Mouse (Mus musculus) natural killer cell, adult 2 months (primary cell): ENCODE measurements around the gene Ubald1.

Source experiments
- DNase-seq, 2 experiments: peaks; one replicate each; pipeline ENCODE4 v3.0.0; 2022; ENCODE audit warnings: low spot score in 2 of 2

Ubald1 gene

DNA sequence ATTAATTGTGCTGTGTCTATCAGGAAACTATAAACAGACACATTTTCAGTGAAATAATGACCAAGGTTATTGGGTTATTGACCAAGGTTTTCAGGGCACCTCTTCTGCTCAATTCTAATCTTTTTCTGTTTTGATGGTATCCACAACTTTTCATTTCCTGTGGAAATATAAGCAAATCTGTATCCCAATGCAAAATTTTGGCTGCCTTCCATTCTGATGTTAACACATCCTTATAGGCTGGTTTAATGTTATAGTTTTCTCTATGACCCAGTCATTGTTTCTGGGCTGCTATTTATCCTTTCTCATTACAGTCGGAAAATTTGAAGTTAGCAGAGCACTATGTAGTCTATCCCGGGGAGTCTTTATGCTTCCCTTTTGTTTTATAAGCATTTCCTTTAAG, 19.6 kb upstream of the Ubald1 start:
- DNase-seq = no peak

GRCm38 (mm10) chr16:4898881-4899280, 18.8 kb upstream of the Ubald1 start:
- DNase-seq = peak in 1 of 2 experiments; percentile 55

GRCm38 (mm10) chr16:4897146-4897730, 17.1 kb upstream of the Ubald1 start:
- DNase-seq = no peak

GRCm38 (mm10) chr16:4896249-4897027, 16.3 kb upstream of the Ubald1 start:
- no peak for DNase-seq

- DNase-seq = no peak
These were observed 14.2 kb upstream of the Ubald1 start for GRCm38 (mm10) chr16:4894201-4894908.

DNA sequence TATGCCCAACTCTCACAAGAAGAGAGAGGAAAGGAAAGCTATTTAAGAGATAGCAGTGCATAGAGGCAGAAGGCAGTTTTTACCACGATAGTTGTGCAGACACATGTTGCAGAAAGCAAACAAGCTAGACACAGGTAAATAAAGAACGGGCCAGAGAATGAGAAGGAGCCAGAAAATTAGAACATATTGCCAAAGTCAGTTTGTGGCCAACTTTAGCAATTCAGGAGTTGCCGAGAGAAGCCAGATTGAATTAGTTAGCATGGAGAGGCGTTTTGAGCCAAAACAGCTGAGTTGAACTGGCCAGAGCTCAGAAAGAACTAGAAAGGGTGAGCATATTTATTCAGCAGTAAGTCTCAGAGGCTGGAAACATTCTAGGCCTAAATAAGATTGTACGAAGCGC, 12.1 kb upstream of the Ubald1 start:
- DNase-seq = no peak

DNA sequence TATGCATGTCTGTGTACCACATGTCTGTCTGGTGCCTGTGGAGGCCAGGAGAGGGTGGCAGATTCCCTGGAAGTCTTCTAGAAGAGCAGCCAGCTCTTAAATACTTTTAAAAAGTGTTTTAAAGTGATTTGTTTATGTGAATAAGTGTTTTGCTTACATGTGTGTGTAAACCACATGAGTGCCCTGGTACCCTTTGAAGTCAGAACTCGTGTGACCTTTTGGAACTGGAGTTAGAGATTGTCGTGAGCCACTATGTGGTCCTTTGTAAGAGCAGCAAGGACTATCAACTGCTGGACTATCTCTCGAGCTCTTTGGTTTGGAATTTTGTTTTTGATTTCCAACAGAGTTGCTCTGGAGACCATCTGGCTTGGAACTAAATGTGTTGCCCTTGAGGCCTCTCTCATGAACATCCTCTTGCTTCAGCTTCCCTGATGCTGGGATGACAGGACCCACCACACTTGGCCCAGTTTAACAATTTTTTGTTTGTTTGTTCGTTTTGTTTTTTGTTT, 10.1 kb upstream of the Ubald1 start:
- no peak for DNase-seq

- DNase-seq = peak in 1 of 2 experiments; percentile 21
These were observed 6.5 kb upstream of the Ubald1 start for GRCm38 (mm10) chr16:4886690-4887020.

DNA sequence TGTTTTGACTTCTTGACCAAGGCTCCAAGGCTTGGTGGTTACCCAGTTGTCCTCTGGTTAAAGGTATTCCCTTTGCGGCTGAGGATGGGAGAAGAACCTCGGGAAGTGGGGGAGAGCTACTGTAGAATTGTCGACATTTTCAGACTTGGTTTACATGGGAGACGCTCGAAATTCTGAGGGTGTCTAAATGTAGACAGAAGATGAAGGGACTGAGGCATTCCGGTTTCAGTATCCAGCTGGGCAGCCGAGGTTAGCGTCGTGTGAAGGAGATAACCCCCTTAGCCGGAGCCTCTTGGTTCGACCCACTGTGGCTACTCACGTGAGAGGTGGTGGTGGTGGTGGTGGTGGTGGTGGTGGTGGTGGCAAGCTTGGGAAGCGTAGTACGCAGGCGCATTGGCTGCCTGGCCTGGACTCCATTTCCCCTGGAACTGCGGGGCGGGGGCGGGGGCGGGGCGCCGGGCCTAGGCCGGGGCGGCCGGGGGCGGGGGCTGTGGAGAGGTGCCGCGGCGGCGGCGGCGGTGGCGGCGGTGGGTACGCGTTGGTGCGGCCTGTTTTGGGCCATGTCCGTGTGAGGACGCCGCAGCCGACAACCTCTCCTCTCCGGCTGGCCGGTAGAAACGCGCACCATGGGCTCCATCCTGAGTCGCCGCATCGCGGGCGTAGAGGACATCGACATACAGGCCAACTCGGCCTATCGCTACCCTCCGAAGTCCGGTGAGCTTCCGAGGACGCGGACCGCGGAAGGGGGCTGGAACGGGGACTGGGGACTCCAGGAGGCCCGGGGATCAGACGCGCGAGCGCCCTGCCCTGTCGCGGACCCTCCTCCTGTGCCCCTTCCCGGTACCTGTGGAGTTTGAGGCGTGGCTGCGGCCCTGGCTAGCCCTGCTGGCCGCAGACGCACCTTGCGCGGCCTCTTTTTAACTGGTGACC, 5.9 kb upstream of the Ubald1 start, which contains the start of gene Mgrn1:
Gene Mgrn1 (plus strand): TSS at position 490 of the 930 bp plus-strand sequence.
- DNase-seq = peak; percentile 64 to 81

GRCm38 (mm10) chr16:4884930-4885329, 4.8 kb upstream of the Ubald1 start:
- DNase-seq = no peak

GRCm38 (mm10) chr16:4881400-4882351, 1.6 kb upstream of the Ubald1 start:
- no peak for DNase-seq

DNA sequence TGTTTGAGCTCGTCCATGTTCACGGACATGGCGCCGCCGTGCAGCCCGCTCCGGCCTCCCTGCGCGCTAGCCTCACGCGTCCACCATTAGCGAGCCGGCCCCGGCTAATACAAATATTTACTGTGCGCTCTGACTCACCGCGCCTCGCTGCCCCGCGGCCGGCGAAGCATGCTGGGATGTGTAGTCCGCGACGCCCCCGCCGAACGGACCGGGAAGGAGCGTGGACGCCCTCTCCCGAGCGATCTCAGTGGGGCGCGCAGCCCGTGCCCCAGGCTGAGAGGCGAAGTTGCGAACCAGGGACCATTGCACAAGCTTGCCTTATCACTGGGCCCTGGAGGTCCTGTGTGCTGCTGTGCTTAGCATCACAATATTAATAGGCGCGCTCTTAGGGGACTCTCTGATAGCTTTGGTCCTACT, 399 bp downstream of the Ubald1 start:
- DNase-seq = peak; percentile 74 to 81

- DNase-seq = peak; percentile 44 to 62
These were observed 911 bp downstream of the Ubald1 start for GRCm38 (mm10) chr16:4879101-4879707.

DNA sequence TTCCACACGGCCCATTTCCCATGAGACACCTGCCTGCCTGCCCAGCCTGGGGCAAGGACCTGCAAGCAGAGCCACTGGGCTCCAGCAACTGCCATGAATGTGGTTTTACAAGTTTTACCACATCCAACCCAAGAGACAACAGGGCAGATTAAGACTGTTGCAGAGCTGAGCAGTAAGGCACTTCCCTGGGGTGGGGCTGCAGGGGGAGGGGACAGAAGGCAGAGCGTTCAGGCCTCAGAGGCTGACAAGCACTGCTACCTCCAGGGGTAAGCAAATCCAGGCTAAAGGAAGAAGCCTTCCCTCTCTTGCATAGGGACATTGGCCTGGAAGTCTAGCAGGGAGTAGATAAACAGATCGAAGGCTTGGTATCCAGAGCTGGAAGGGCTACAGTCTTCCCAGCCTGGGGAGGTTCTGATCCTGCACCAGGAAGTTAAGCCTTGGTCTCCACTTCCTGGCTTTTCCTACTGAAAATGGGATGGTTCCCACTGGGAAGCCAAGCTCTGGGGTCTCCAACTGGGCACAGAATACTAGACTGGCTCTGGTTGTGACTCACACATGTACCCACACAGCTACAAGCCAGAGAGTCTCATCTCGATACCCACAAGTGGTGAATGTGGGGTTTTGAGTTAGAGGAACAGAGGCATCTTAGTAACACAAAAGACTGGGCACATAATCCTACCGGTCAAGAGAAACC, 1.8 kb downstream of the Ubald1 start:
- DNase-seq = peak; percentile 75 to 86

DNA sequence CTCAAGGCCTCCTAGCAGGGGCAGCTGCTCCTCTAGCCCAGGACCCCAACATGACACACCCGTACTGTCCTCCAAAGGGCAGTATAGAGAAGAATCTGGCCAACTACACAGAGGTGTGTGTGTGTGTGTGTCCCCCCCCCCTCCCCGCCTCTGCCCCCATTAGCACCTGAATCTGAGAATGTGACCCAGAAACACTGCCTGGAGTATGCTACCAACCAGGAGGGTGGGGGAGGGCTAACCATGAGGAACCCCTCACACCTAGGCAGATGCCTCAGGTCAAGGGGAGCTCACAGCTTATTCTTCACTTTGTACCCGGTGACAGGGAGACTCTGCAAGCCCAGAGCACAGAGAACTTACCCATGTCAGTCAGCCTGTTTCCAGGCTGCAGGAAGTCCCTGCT, 2.4 kb downstream of the Ubald1 start:
- DNase-seq = no peak

GRCm38 (mm10) chr16:4877195-4877594, 2.9 kb downstream of the Ubald1 start:
- no peak for DNase-seq

- DNase-seq = no peak
These were observed 4.0 kb downstream of the Ubald1 start for GRCm38 (mm10) chr16:4876033-4876680.

DNA sequence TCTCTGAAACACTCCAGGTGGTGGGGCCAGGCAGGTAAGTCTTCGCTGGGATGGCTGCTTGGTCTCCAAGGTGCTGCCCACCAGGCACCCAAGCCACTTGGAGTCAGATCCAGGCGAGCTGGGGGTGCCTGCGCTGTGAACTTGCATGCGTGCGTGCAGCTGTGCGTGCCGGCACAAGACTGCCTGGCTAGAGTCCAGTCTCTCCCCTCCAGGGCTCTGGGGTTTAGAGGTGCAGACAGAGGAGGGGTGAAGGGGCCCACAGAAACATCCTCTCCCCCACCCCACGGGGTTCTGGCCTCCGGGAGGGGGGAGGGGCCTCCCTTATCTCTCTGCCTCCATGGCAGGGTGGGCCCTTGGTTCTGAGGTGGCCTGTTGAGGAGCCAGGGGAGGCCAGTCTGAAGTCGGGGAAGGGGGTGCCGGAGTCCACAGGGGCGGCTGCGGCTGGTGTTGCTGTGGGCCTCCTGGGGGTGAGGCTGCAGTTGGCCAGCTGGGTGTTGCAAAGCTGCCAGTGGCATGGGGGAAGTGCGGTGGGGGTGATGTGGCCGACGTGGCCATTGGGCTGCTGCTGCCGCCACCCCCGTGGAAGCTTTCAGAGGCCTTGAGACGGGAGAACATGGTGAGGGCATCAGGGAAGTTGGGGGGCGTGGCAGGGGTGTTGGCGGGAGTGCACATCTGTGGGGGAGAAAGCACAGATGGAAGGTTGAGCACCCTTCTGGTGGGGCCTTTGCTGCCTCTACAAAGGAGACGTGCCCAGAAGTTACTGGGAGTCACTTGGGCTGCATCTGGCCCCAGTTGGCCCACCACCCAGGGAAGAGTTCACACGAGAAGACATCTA, 4.7 kb downstream of the Ubald1 start:
- DNase-seq = no peak
